Mouse (Mus musculus) forebrain, embryonic 16.5 days (tissue): ENCODE results near the gene Med8. TPM values are rescaled to one million over a fixed set of nuclear protein-coding genes. Genes with fewer than 3 reads are reported as not detected.

ENCODE experiments used
- ATAC-seq: fragments of 200-750 bp; cut with Nextera tagmentation; 2 replicates; pipeline ENCODE4 v1.8.0; 2017; ENCODE audit warnings: mild to moderate bottlenecking, moderate library complexity
- H3K27ac ChIP-seq: fragments of 300-500 bp; sonication (generic); 2 replicates; pipeline ENCODE4 v1.5.1; 2014; ENCODE audit warnings: low read length, control low read depth
- H3K27me3 ChIP-seq: fragments of 300-500 bp; sonication (generic); replicated peaks from 2 replicates; pipeline ENCODE4 v1.6.1; 2014; ENCODE audit warnings: low read length; ENCODE audit not compliant: control insufficient read depth, insufficient read depth
- H3K36me3 ChIP-seq: fragments of 300-500 bp; sonication (generic); 2 replicates; pipeline ENCODE4 v1.6.1; 2014; ENCODE audit not compliant: control insufficient read depth, insufficient read depth
- H3K4me1 ChIP-seq: fragments of 300-500 bp; sonication (generic); replicated peaks from 2 replicates; pipeline ENCODE4 v1.6.1; 2014; ENCODE audit warnings: low read length; ENCODE audit not compliant: control insufficient read depth, insufficient read depth
- H3K4me2 ChIP-seq: fragments of 300-500 bp; sonication (generic); 2 replicates; pipeline ENCODE4 v1.6.1; 2014; ENCODE audit warnings: mild to moderate bottlenecking, low read length, control low read depth
- H3K4me3 ChIP-seq: fragments of 300-500 bp; sonication (generic); replicated peaks from 2 replicates; pipeline ENCODE4 v1.5.1; 2014; ENCODE audit warnings: mild to moderate bottlenecking, low read length, control low read depth
- H3K9ac ChIP-seq: fragments of 300-500 bp; sonication (generic); replicated peaks from 2 replicates; pipeline ENCODE4 v1.6.1; 2014; ENCODE audit warnings: low read depth, low read length, control low read depth
- H3K9me3 ChIP-seq: fragments of 300-500 bp; sonication (generic); 2 replicates; pipeline ENCODE4 v1.6.1; 2016; ENCODE audit warnings: low read length; ENCODE audit not compliant: control insufficient read depth
- WGBS: fragments of 180-500 bp; shearing (Covaris S2); extraction: QIAGEN DNeasy Blood & Tissue Kit; methylation state at CpG from one replicate; pipeline ENCODE4 v1.1.7; 2014; 5-methylcytosine and 5-hydroxymethylcytosine counted together
- polyA plus RNA-seq: library from polyadenylated mRNA; unstranded; fragments of >200 nt; fragmentation: Nextera tagmentation; extraction: Ambion mirVana; gene quantifications from 2 replicates; pipeline ENCODE4 v1.2.1, GENCODE M21; 2015

The Med8 gene
- polyA plus RNA-seq, 1 experiment from 2014 or later, result 113 TPM

DNA sequence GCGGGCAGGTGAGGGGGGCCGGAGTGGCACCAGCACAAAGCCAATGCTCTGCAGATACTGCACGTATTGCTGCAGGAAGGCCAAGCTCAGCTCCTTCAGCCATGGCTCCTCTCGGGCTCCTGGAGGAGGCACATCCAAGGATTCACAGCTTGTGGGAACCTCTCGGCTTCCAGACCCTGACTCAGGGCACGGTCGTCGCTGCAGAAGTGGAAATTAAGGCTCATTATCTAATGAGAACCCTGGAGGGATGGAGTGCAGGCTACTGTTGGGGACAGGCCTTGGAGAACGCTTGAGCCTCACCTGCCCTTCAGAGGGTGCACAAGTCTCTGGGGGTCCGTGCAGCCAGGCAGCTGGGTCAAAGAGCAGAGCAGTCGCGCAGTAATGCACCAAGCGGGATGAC is 37.3 kb upstream of the Med8 start:
- 93% methylated on average over 13 of the region's 13 CpGs for WGBS
- Histone ChIP-seq H3K4me1 (no peaks in the 10 kb centered on the region), H3K9me3 (no peaks in the 10 kb centered on the region), H3K4me2 (no peak overlapping the region), H3K9ac (no peak overlapping the region), H3K36me3 (peaks cover 64% of the 10 kb centered on the region), H3K27me3 (no peaks in the 10 kb centered on the region), H3K4me3 (no peak overlapping the region), H3K27ac (no peak overlapping the region)
- ATAC-seq, result no peak

GRCm38 (mm10) chr4:118375999-118376398 is 33.1 kb upstream of the Med8 start:
- H3K4me1 ChIP-seq, result no peaks in the 10 kb centered on the region
- peaks cover 63% of the 10 kb centered on the region for H3K36me3 ChIP-seq
- H3K4me3 ChIP-seq, result no peak overlapping the region
- 96% methylated on average over 6 of the region's 6 CpGs for WGBS
- no peak overlapping the region for H3K27ac ChIP-seq
- H3K9me3 ChIP-seq, result no peaks in the 10 kb centered on the region
- no peak overlapping the region for H3K4me2 ChIP-seq
- ATAC-seq, result no peak
- H3K9ac ChIP-seq, result no peak overlapping the region
- H3K27me3 ChIP-seq, result no peaks in the 10 kb centered on the region

DNA sequence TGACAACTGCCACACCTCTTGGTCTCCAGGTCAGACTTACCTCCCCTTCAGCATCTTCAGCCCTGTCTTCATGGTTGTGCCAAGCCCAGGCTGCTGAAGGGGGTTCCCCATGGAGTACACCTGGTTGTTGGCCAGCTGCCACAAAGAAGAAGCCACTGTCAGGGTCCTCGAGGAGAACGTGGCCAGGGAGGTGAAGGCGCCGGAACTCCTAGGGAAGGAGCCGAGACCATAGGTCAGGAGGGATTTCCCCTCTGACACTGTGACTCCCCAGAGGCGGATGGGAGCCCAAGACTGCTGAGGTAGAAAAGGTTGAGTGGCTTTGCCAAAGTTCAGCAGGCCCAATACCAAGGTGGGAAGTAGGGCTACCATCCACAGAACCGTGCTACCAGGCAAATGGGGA is 25.9 kb upstream of the Med8 start:
- Histone ChIP-seq H3K36me3 (peaks cover 70% of the 10 kb centered on the region), H3K4me1 (no peaks in the 10 kb centered on the region), H3K4me2 (no peak overlapping the region), H3K4me3 (no peak overlapping the region), H3K27me3 (no peaks in the 10 kb centered on the region), H3K27ac (no peak overlapping the region), H3K9ac (no peak overlapping the region), H3K9me3 (no peaks in the 10 kb centered on the region)
- no peak for ATAC-seq
- 92% methylated on average over 7 of the region's 7 CpGs for WGBS

DNA sequence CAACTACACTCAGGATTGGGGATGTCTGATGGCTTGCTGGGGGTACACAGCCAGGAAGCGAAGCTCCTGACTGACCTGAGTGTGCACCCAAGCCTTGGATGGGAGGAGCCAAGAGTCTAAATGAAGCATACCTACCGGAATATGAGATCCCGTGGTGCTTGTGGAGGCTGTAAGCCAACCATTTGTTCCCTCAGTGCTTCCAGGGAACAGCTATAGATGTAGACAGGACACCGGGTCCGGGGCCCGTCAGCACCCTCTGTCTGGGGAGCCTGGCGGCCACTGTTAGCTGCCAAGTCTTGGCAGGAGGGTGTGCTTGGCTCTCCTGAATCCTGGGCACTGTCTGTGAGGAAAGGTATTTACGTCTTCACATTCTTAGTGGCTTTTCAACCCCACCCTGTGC is 21.8 kb upstream of the Med8 start:
- no peak overlapping the region for H3K4me2 ChIP-seq
- H3K27ac ChIP-seq, result no peak overlapping the region
- no peaks in the 10 kb centered on the region for H3K27me3 ChIP-seq
- H3K4me1 ChIP-seq, result no peaks in the 10 kb centered on the region
- H3K4me3 ChIP-seq, result no peak overlapping the region
- no peak overlapping the region for H3K9ac ChIP-seq
- 90% methylated on average over 8 of the region's 8 CpGs for WGBS
- no peaks in the 10 kb centered on the region for H3K9me3 ChIP-seq
- peaks cover 53% of the 10 kb centered on the region for H3K36me3 ChIP-seq
- ATAC-seq, result no peak

DNA sequence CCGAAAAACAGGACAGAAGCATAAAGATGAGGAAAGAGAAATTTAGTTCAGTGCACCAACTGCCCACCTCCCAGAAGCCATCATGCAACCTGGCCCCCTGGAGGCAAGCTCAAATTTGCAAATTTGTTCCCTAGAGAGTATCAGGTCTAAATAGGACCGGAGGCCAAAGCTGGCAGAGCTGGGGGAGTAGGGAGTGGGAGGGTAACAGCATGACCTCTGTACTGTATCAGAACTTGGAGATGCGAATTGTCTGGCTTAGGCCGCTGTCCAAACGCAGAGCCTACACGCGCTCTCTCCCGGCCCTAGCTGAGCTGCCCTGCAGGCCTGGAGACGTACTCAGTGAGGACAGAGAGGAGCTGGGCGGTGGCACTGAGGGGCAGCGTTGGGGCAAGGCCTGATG is 19.0 kb upstream of the Med8 start:
- Histone ChIP-seq H3K9me3 (no peaks in the 10 kb centered on the region), H3K27me3 (no peaks in the 10 kb centered on the region), H3K4me3 (no peak overlapping the region), H3K4me2 (no peak overlapping the region), H3K9ac (no peak overlapping the region), H3K36me3 (peaks cover 54% of the 10 kb centered on the region), H3K27ac (no peak overlapping the region), H3K4me1 (no peaks in the 10 kb centered on the region)
- ATAC-seq, result no peak
- WGBS, result 95% methylated on average over 11 of the region's 11 CpGs

- no peak for ATAC-seq
- Histone ChIP-seq H3K4me1 (no peaks in the 10 kb centered on the region), H3K27ac (no peak overlapping the region), H3K9me3 (no peaks in the 10 kb centered on the region), H3K36me3 (peaks cover 46% of the 10 kb centered on the region), H3K4me2 (no peak overlapping the region), H3K27me3 (no peaks in the 10 kb centered on the region), H3K4me3 (no peak overlapping the region), H3K9ac (no peak overlapping the region)
- WGBS, result 94% methylated on average over 6 of the region's 6 CpGs
Measured at GRCm38 (mm10) chr4:118394505-118394904, 14.6 kb upstream of the Med8 start.

- no peak for ATAC-seq
- Histone ChIP-seq H3K27me3 (no peaks in the 10 kb centered on the region), H3K27ac (no peak overlapping the region), H3K36me3 (peaks cover 46% of the 10 kb centered on the region), H3K4me1 (no peaks in the 10 kb centered on the region), H3K9ac (no peak overlapping the region), H3K4me2 (no peak overlapping the region), H3K9me3 (no peaks in the 10 kb centered on the region), H3K4me3 (no peak overlapping the region)
- 85% methylated on average over 4 of the region's 4 CpGs for WGBS
Measured at GRCm38 (mm10) chr4:118395289-118395688, 13.8 kb upstream of the Med8 start.

GRCm38 (mm10) chr4:118396433-118396832 is 12.7 kb upstream of the Med8 start:
- H3K4me3 ChIP-seq, result no peak overlapping the region
- no peak overlapping the region for H3K9ac ChIP-seq
- ATAC-seq, result no peak
- H3K9me3 ChIP-seq, result no peaks in the 10 kb centered on the region
- 85% methylated on average over 3 of the region's 3 CpGs for WGBS
- no peaks in the 10 kb centered on the region for H3K4me1 ChIP-seq
- no peak overlapping the region for H3K4me2 ChIP-seq
- H3K36me3 ChIP-seq, result peaks cover 44% of the 10 kb centered on the region
- H3K27me3 ChIP-seq, result no peaks in the 10 kb centered on the region
- H3K27ac ChIP-seq, result no peak overlapping the region

GRCm38 (mm10) chr4:118398400-118398799 is 10.7 kb upstream of the Med8 start:
- no peak overlapping the region for H3K27ac ChIP-seq
- ATAC-seq, result no peak
- H3K9me3 ChIP-seq, result no peaks in the 10 kb centered on the region
- WGBS, result 96% methylated on average over 6 of the region's 6 CpGs
- no peaks in the 10 kb centered on the region for H3K27me3 ChIP-seq
- peaks cover 44% of the 10 kb centered on the region for H3K36me3 ChIP-seq
- no peak overlapping the region for H3K9ac ChIP-seq
- H3K4me2 ChIP-seq, result no peak overlapping the region
- no peak overlapping the region for H3K4me3 ChIP-seq
- no peaks in the 10 kb centered on the region for H3K4me1 ChIP-seq

GRCm38 (mm10) chr4:118401421-118401820 is 7.7 kb upstream of the Med8 start:
- ATAC-seq, result no peak
- H3K36me3 ChIP-seq, result peaks cover 35% of the 10 kb centered on the region
- no peak overlapping the region for H3K27ac ChIP-seq
- H3K4me2 ChIP-seq, result no peak overlapping the region
- 97% methylated on average over 3 of the region's 3 CpGs for WGBS
- H3K9me3 ChIP-seq, result no peaks in the 10 kb centered on the region
- H3K27me3 ChIP-seq, result no peaks in the 10 kb centered on the region
- H3K9ac ChIP-seq, result no peak overlapping the region
- no peak overlapping the region for H3K4me3 ChIP-seq
- no peaks in the 10 kb centered on the region for H3K4me1 ChIP-seq
